ENCODE assay signal across 7 mouse cellular contexts in genomic region chr13:64152671-64153082, GRCm38 (mm10). TPM values are rescaled to one million over a fixed set of nuclear protein-coding genes. Genes with fewer than 3 reads are reported as not detected.
DNase-seq lines count a peak whose midpoint lies in the region; ATAC-seq and TF ChIP-seq lines count a peak whose summit lies in the region.

No protein-coding gene starts in this region.

- WGBS in lung, embryonic 14.5 days, result under 1% methylated on average over 61 of the region's 61 CpGs
- 0% methylated on average over 60 of the region's 61 CpGs for WGBS in embryonic facial prominence, embryonic 11.5 days
- under 1% methylated on average over 59 of the region's 61 CpGs for WGBS in heart, postnatal 0 days
- WGBS in liver, embryonic 14.5 days (ENCODE audit: insufficient replicate concordance), result under 1% methylated on average over 61 of the region's 61 CpGs

- H3K27me3 ChIP-seq in lung, embryonic 14.5 days (ENCODE audit: insufficient read depth, low read length), result no peaks in the 10 kb centered on the region
- H3K27me3 ChIP-seq in embryonic facial prominence, embryonic 11.5 days (ENCODE audit: control insufficient read depth, insufficient read depth, low read length), result no peaks in the 10 kb centered on the region
- H3K27me3 ChIP-seq in heart, postnatal 0 days (ENCODE audit: control insufficient read depth, insufficient read depth, low read length), result no peaks in the 10 kb centered on the region
- H3K27me3 ChIP-seq in liver, embryonic 14.5 days (ENCODE audit: control insufficient read depth, insufficient read depth, low read length), result peaks cover 2% of the 10 kb centered on the region

- TF ChIP-seq EP300 in heart, postnatal 0 days (IDR thresholded peaks at IDR 0.05; ENCODE audit: low read depth), result no peak
- no peak; the same call in 1 of the 2 replicates for TF ChIP-seq EP300 in liver, embryonic 14.5 days (IDR thresholded peaks at IDR 0.05; ENCODE audit: low read depth)

- TF ChIP-seq CTCF in lung, embryonic 14.5 days (IDR thresholded peaks at IDR 0.05; ENCODE audit: low read depth), result no peak
- no peak for TF ChIP-seq CTCF in heart, postnatal 0 days (IDR thresholded peaks at IDR 0.05; ENCODE audit: low read depth)
- no peak for TF ChIP-seq CTCF in liver, embryonic 14.5 days (IDR thresholded peaks at IDR 0.05; ENCODE audit: low read depth)

- peak; percentile 15 for ATAC-seq in lung, embryonic 14.5 days (ENCODE audit: insufficient read depth)
- ATAC-seq in embryonic facial prominence, embryonic 11.5 days (replicated peaks; ENCODE audit: insufficient number of reproducible peaks, low FRiP score, low TSS enrichment, low read depth), result peak; percentile 25; the same call in 1 of the 2 replicates
- peak; percentile 2; the same call in 1 of the 2 replicates for ATAC-seq in heart, postnatal 0 days (ENCODE audit: insufficient read depth, low read depth)
- peak; percentile 3 for ATAC-seq in liver, embryonic 14.5 days (ENCODE audit: insufficient read depth)

- DNase-seq in lung, embryonic 14.5 days, result peak; percentile 58
- DNase-seq in lung, postnatal 4 days, result no peak
- no peak for DNase-seq in embryonic facial prominence, embryonic 11.5 days (ENCODE audit: low spot score)
- DNase-seq in heart, postnatal 0 days (ENCODE audit: low spot score), result no peak
- no peak for DNase-seq in liver, embryonic 14.5 days (ENCODE audit: low read depth in 3 of 3, low spot score in 3 of 3)
- peak; percentile 52 for DNase-seq in right cerebral cortex, postnatal 4 days
- no peak for DNase-seq in spleen, adult 12 weeks (ENCODE audit: low spot score)

- H3K9ac ChIP-seq in lung, embryonic 14.5 days, result peak overlapping the region; percentile 87
- H3K9ac ChIP-seq in embryonic facial prominence, embryonic 11.5 days (replicated peaks; ENCODE audit: low read length), result peak overlapping the region; percentile 75
- H3K9ac ChIP-seq in heart, postnatal 0 days (replicated peaks; ENCODE audit: low read depth, low read length), result peak overlapping the region; percentile 74
- peak overlapping the region; percentile 93 for H3K9ac ChIP-seq in liver, embryonic 14.5 days (replicated peaks)

- peak overlapping the region; percentile 88 for H3K4me3 ChIP-seq in lung, embryonic 14.5 days (ENCODE audit: low read depth, low read length)
- H3K4me3 ChIP-seq in embryonic facial prominence, embryonic 11.5 days (ENCODE audit: low read depth, low read length), result peak overlapping the region; percentile 93
- peak overlapping the region; percentile 92 for H3K4me3 ChIP-seq in heart, postnatal 0 days (ENCODE audit: low read depth, low read length)
- peak overlapping the region; percentile 82 to 86 for H3K4me3 ChIP-seq in liver, embryonic 14.5 days (ENCODE audit: insufficient read depth in 1 of 2, low read depth in 2 of 2, low read length in 2 of 2)

- H3K9me3 ChIP-seq in lung, embryonic 14.5 days (ENCODE audit: low read depth, low read length), result no peaks in the 10 kb centered on the region
- H3K9me3 ChIP-seq in embryonic facial prominence, embryonic 11.5 days (replicated peaks; ENCODE audit: control insufficient read depth, low read length), result no peaks in the 10 kb centered on the region
- H3K9me3 ChIP-seq in heart, postnatal 0 days (replicated peaks; ENCODE audit: control insufficient read depth, low read length), result no peaks in the 10 kb centered on the region
- H3K9me3 ChIP-seq in liver, embryonic 14.5 days (ENCODE audit: control insufficient read depth, low read length), result no peaks in the 10 kb centered on the region

- H3K36me3 ChIP-seq in lung, embryonic 14.5 days (ENCODE audit: insufficient read depth), result no peaks in the 10 kb centered on the region
- no peaks in the 10 kb centered on the region for H3K36me3 ChIP-seq in embryonic facial prominence, embryonic 11.5 days (replicated peaks; ENCODE audit: control insufficient read depth, insufficient read depth, low read depth, low read length)
- H3K36me3 ChIP-seq in heart, postnatal 0 days (replicated peaks; ENCODE audit: control insufficient read depth, insufficient read depth, low read length), result no peaks in the 10 kb centered on the region
- peaks cover 7% of the 10 kb centered on the region for H3K36me3 ChIP-seq in liver, embryonic 14.5 days (replicated peaks; ENCODE audit: control insufficient read depth, insufficient read depth, low read depth)

- H3K4me2 ChIP-seq in lung, embryonic 14.5 days, result peak overlapping the region; percentile 90
- peak overlapping the region; percentile 90 for H3K4me2 ChIP-seq in embryonic facial prominence, embryonic 11.5 days (ENCODE audit: low read depth, low read length)
- peak overlapping the region; percentile 95 for H3K4me2 ChIP-seq in heart, postnatal 0 days (ENCODE audit: low read depth, low read length)
- peak overlapping the region; percentile 72 for H3K4me2 ChIP-seq in liver, embryonic 14.5 days (ENCODE audit: low read depth)

- H3K27ac ChIP-seq in lung, embryonic 14.5 days (ENCODE audit: low read depth), result peak overlapping the region; percentile 94
- peak overlapping the region; percentile 88 for H3K27ac ChIP-seq in embryonic facial prominence, embryonic 11.5 days (replicated peaks; ENCODE audit: low read depth, low read length)
- peak overlapping the region; percentile 92 for H3K27ac ChIP-seq in heart, postnatal 0 days (ENCODE audit: low read depth)
- H3K27ac ChIP-seq in liver, embryonic 14.5 days, result peak overlapping the region; percentile 88

- H3K4me1 ChIP-seq in lung, embryonic 14.5 days (ENCODE audit: insufficient read depth), result peaks cover 6% of the 10 kb centered on the region; the same call in 1 of the 2 replicates
- H3K4me1 ChIP-seq in embryonic facial prominence, embryonic 11.5 days (ENCODE audit: control insufficient read depth, insufficient read depth, low read length), result no peaks in the 10 kb centered on the region
- peaks cover 36% of the 10 kb centered on the region for H3K4me1 ChIP-seq in heart, postnatal 0 days (ENCODE audit: control insufficient read depth, insufficient read depth)
- H3K4me1 ChIP-seq in liver, embryonic 14.5 days (replicated peaks; ENCODE audit: control insufficient read depth in 2 of 2, insufficient read depth in 2 of 2, low read length in 1 of 2), result peaks cover 14 to 18% of the 10 kb centered on the region in 2 experiments

RNA-seq across cellular contexts. Expression of gene Zfp367, which starts 0.3 kb away (rescaled TPM):
- polyA plus RNA-seq in lung, embryonic 14.5 days (2014; fragmentation: Nextera tagmentation; extraction: Ambion mirVana), result 29.5 and 33.6 TPM in 2 replicates
- polyA plus RNA-seq in embryonic facial prominence, embryonic 11.5 days (2014; fragmentation: Nextera tagmentation; extraction: Ambion mirVana), result 17.9 and 18.7 TPM in 2 replicates
- 35.0 and 35.6 TPM in 2 replicates for total RNA-seq in heart, postnatal 0 days (2014; rRNA removed; ENCODE audit: low replicate concordance)
- 22.7 and 23.8 TPM in 2 replicates for polyA plus RNA-seq in heart, postnatal 0 days (2015; fragmentation: Nextera tagmentation; extraction: Ambion mirVana)
- 11.7 and 15.2 TPM in 2 replicates for polyA plus RNA-seq in liver, embryonic 14.5 days (2012; rRNA removed)
- polyA plus RNA-seq in liver, embryonic 14.5 days (2014; fragmentation: Nextera tagmentation; extraction: Ambion mirVana), result 23.5 and 26.5 TPM in 2 replicates

RNA-seq across cellular contexts. Expression of gene Habp4, which starts 8.9 kb away (rescaled TPM):
- polyA plus RNA-seq in lung, embryonic 14.5 days (2014; fragmentation: Nextera tagmentation; extraction: Ambion mirVana), result 28.5 and 30.1 TPM in 2 replicates
- polyA plus RNA-seq in embryonic facial prominence, embryonic 11.5 days (2014; fragmentation: Nextera tagmentation; extraction: Ambion mirVana), result 26.0 and 26.2 TPM in 2 replicates
- 39.7 and 50.3 TPM in 2 replicates for total RNA-seq in heart, postnatal 0 days (2014; rRNA removed; ENCODE audit: low replicate concordance)
- polyA plus RNA-seq in heart, postnatal 0 days (2015; fragmentation: Nextera tagmentation; extraction: Ambion mirVana), result 42.1 and 44.0 TPM in 2 replicates
- polyA plus RNA-seq in liver, embryonic 14.5 days (2012; rRNA removed), result 6.4 and 10.3 TPM in 2 replicates
- 7.7 and 9.7 TPM in 2 replicates for polyA plus RNA-seq in liver, embryonic 14.5 days (2014; fragmentation: Nextera tagmentation; extraction: Ambion mirVana)

RNA-seq across cellular contexts. Expression of gene Slc35d2, which starts 23.5 kb away (rescaled TPM):
- 4.4 and 4.7 TPM in 2 replicates for polyA plus RNA-seq in lung, embryonic 14.5 days (2014; fragmentation: Nextera tagmentation; extraction: Ambion mirVana)
- 3.3 and 4.7 TPM in 2 replicates for polyA plus RNA-seq in embryonic facial prominence, embryonic 11.5 days (2014; fragmentation: Nextera tagmentation; extraction: Ambion mirVana)
- 2.0 and 3.7 TPM in 2 replicates for total RNA-seq in heart, postnatal 0 days (2014; rRNA removed; ENCODE audit: low replicate concordance)
- polyA plus RNA-seq in heart, postnatal 0 days (2015; fragmentation: Nextera tagmentation; extraction: Ambion mirVana), result 3.5 and 5.3 TPM in 2 replicates
- polyA plus RNA-seq in liver, embryonic 14.5 days (2012; rRNA removed), result 3.3 and 3.7 TPM in 2 replicates
- 6.7 and 7.2 TPM in 2 replicates for polyA plus RNA-seq in liver, embryonic 14.5 days (2014; fragmentation: Nextera tagmentation; extraction: Ambion mirVana)

Comparison
In these comparisons a context has a peak if more than half of its experiments do, and no peak if none do; other contexts are left out.
1. DNase-seq: peak in lung, embryonic 14.5 days (single experiment) and right cerebral cortex, postnatal 4 days (single experiment); none in lung, postnatal 4 days (0 of 2), embryonic facial prominence, embryonic 11.5 days (single experiment), heart, postnatal 0 days (single experiment), liver, embryonic 14.5 days (0 of 3) and spleen, adult 12 weeks (single experiment).
2. Peak in every context shown above with its lines, with median percentiles within 50 percentile points of each other: ATAC-seq, H3K27ac ChIP-seq, H3K4me2 ChIP-seq, H3K4me3 ChIP-seq and H3K9ac ChIP-seq.